Comparison of ENCODE assay signal across 14 mouse cellular contexts in the genomic region with DNA sequence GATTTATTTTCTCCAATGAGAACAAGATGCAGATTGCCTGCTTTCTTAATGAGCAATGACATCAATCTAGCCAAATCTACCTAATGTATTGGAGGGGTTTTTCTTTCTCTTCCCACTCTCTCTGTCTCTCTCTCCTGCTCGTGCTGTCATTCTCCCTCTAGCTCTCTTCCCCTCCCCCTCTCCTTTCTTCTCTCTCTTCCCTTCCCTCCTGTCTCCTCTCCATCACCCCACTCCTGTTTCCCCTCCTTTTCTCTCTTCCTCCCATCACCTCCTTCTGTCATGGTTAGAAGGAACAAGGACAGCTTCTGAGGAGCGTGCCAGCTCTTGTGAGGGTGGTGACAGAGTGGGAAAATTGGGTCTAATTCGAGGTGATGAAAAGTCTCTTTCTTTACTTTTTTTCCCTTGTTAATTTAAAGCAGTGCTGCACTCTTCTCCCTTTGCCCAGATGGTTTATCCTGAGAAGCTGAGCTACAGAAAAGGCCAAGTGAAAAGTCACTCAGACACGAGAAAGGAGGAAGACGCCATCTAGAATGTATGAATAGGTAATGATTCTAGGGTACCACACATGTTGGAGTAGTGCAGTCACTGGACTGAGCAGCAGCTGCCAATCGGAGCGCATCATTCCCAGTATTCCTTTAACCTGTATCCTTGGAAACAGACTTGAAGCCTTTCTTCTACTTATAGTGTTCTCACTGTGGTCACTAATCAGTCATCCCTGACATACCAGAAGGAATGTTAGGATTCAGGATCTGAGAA.
DNase-seq lines count a peak whose midpoint lies in the region; ATAC-seq lines count a peak whose summit lies in the region.
"Had no signal": no experiment of that assay in that cellular context is flagged by ENCODE, and none has a peak within 500 bp of the region (broad histone marks: within the 10 kb centered on the region; RNA-seq: fewer than 3 reads in every experiment).

No protein-coding gene starts in this region.

- H3K36me3 ChIP-seq in embryonic facial prominence, embryonic 14.5 days (ENCODE audit: control insufficient read depth, insufficient read depth, low read length), result no peaks in the 10 kb centered on the region
- no peaks in the 10 kb centered on the region for H3K36me3 ChIP-seq in embryonic facial prominence, embryonic 10.5 days (replicated peaks)
- no peaks in the 10 kb centered on the region for H3K36me3 ChIP-seq in midbrain, embryonic 11.5 days (ENCODE audit: control insufficient read depth, insufficient read depth, low read length)
- H3K36me3 ChIP-seq: kidney, embryonic 15.5 days had no signal

- H3K27ac ChIP-seq in embryonic facial prominence, embryonic 14.5 days (replicated peaks; ENCODE audit: low read depth, low read length), result no peak overlapping the region
- H3K27ac ChIP-seq in embryonic facial prominence, embryonic 10.5 days (replicated peaks), result no peak overlapping the region
- H3K27ac ChIP-seq in midbrain, embryonic 11.5 days (ENCODE audit: low read depth, low read length), result no peak overlapping the region
- H3K27ac ChIP-seq: kidney, embryonic 15.5 days; macrophage had no signal

- WGBS in embryonic facial prominence, embryonic 14.5 days, result 60% methylated on average over 7 of the region's 7 CpGs
- WGBS in embryonic facial prominence, embryonic 10.5 days, result 80% methylated on average over 7 of the region's 7 CpGs
- 74% methylated on average over 7 of the region's 7 CpGs for WGBS in midbrain, embryonic 11.5 days

- no peaks in the 10 kb centered on the region for H3K4me1 ChIP-seq in embryonic facial prominence, embryonic 14.5 days (ENCODE audit: control insufficient read depth, insufficient read depth, low read length)
- H3K4me1 ChIP-seq in embryonic facial prominence, embryonic 10.5 days, result no peaks in the 10 kb centered on the region
- no peaks in the 10 kb centered on the region for H3K4me1 ChIP-seq in midbrain, embryonic 11.5 days (ENCODE audit: control insufficient read depth, insufficient read depth, low read length)
- H3K4me1 ChIP-seq: kidney, embryonic 15.5 days had no signal

- H3K4me2 ChIP-seq in embryonic facial prominence, embryonic 14.5 days (ENCODE audit: low read depth, low read length), result no peak overlapping the region
- H3K4me2 ChIP-seq in midbrain, embryonic 11.5 days, result no peak overlapping the region
- H3K4me2 ChIP-seq: kidney, embryonic 15.5 days; liver, embryonic 11.5 days had no signal

- no peak overlapping the region for H3K4me3 ChIP-seq in embryonic facial prominence, embryonic 14.5 days (ENCODE audit: low read depth, low read length)
- no peak overlapping the region for H3K4me3 ChIP-seq in embryonic facial prominence, embryonic 10.5 days
- no peak overlapping the region for H3K4me3 ChIP-seq in midbrain, embryonic 11.5 days (ENCODE audit: low read depth, low read length)
- H3K4me3 ChIP-seq: kidney, embryonic 15.5 days had no signal

- peak; percentile 17 for DNase-seq in embryonic facial prominence, embryonic 14.5 days (ENCODE audit: low spot score)
- no peak for DNase-seq in embryonic facial prominence, embryonic 10.5 days (ENCODE audit: low spot score)
- DNase-seq in retina, postnatal 1 day, result peak; percentile 21
- DNase-seq in retina, embryonic 14.5 days (ENCODE audit: low spot score), result no peak
- DNase-seq in midbrain, embryonic 11.5 days (ENCODE audit: low spot score, missing footprints), result no peak
- DNase-seq in spleen, postnatal 36 days (ENCODE audit: low spot score in 2 of 2), result no peak
- DNase-seq in embryo, embryonic 10.5 days (ENCODE audit: low spot score), result no peak
- DNase-seq: adrenal gland, postnatal 36 days; cerebellum, adult 11-12 months; heart, adult 11 months had no signal

- H3K9ac ChIP-seq in embryonic facial prominence, embryonic 14.5 days (ENCODE audit: low read depth, low read length), result no peak overlapping the region
- no peak overlapping the region for H3K9ac ChIP-seq in midbrain, embryonic 11.5 days (ENCODE audit: low read length)
- H3K9ac ChIP-seq: kidney, embryonic 15.5 days had no signal

- H3K27me3 ChIP-seq in embryonic facial prominence, embryonic 14.5 days (replicated peaks; ENCODE audit: control insufficient read depth, insufficient read depth, low read length), result no peaks in the 10 kb centered on the region
- H3K27me3 ChIP-seq in embryonic facial prominence, embryonic 10.5 days (replicated peaks; ENCODE audit: low read depth, poor library complexity, severe bottlenecking), result no peaks in the 10 kb centered on the region
- H3K27me3 ChIP-seq in midbrain, embryonic 11.5 days (ENCODE audit: control insufficient read depth, insufficient read depth, low read length), result no peaks in the 10 kb centered on the region
- H3K27me3 ChIP-seq: kidney, embryonic 15.5 days had no signal

- ATAC-seq in embryonic facial prominence, embryonic 14.5 days (ENCODE audit: low read depth), result no peak; the same call in 1 of the 2 replicates
- peak; percentile 33; the same call in 1 of the 2 replicates for ATAC-seq in midbrain, embryonic 11.5 days (ENCODE audit: low FRiP score)
- ATAC-seq in erythroid progenitor cell, adult 5-6 weeks (replicated peaks; ENCODE audit: low FRiP score, poor library complexity, severe bottlenecking), result no peak

- H3K9me3 ChIP-seq in embryonic facial prominence, embryonic 14.5 days (ENCODE audit: control insufficient read depth, low read length), result no peaks in the 10 kb centered on the region
- H3K9me3 ChIP-seq in embryonic facial prominence, embryonic 10.5 days, result no peaks in the 10 kb centered on the region
- no peaks in the 10 kb centered on the region for H3K9me3 ChIP-seq in midbrain, embryonic 11.5 days (ENCODE audit: control insufficient read depth, low read length)
- H3K9me3 ChIP-seq: kidney, embryonic 15.5 days had no signal

Comparison
In these comparisons a context has a peak if more than half of its experiments do, and no peak if none do; other contexts are left out.
1. DNase-seq: peak in embryonic facial prominence, embryonic 14.5 days (single experiment) and retina, postnatal 1 day (single experiment); none in embryonic facial prominence, embryonic 10.5 days (single experiment), retina, embryonic 14.5 days (single experiment), midbrain, embryonic 11.5 days (single experiment), spleen, postnatal 36 days (0 of 2) and embryo, embryonic 10.5 days (single experiment).